Mouse (Mus musculus): ENCODE results near the gene Fbp2.

DNA sequence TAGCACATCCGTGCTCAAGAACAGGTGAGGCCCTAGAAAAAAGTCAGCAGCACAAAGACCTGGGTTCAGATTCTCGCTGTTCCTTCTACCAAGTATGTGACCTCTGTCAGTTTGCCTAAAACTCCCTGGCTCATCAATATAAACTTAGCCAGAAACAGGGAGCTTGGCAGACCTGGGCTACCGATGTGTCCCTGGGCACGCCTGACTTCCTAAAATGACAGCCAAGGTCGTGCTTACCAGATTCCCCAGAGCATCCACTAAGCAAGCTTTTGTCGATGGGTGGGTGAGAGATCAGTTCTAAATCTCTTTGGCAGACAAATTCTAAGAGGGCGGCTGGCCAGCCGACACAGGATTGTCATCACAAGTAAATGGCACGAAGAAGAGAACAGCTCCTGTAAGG lies 23.1 kb upstream of the Fbp2 start:
- TF ChIP-seq CTCF (IDR thresholded peaks at IDR 0.05; ENCODE audit: extremely low read depth, insufficient read depth, insufficient read length, insufficient replicate concordance) (no peak), POLR2A (IDR thresholded peaks at IDR 0.05; ENCODE audit: low read depth, low read length) (no peak)

All from spleen, adult 2 months (tissue).